Mouse (Mus musculus): ENCODE data around the gene Myof. TPM values are rescaled to one million over a fixed set of nuclear protein-coding genes. Genes with fewer than 3 reads are reported as not detected.

The Myof gene
- polyA plus RNA-seq (2012; rRNA removed) = 4.8 and 4.9 TPM in 2 replicates

- peak within 1 kb of the TSS; percentile 24 for H3K27ac ChIP-seq (ENCODE audit: insufficient read depth, low read depth, low read length)
- WGBS = 1% methylated on average over 28 of the region's 28 CpGs
These were observed at the start of gene Myof for GRCm38 (mm10) chr19:38043281-38043981. Gene Myof (minus strand): TSS chr19:38043577.

GRCm38 (mm10) chr19:38091512-38091985 is 48.2 kb upstream of the Myof start:
- H3K4me3 ChIP-seq (ENCODE audit: low read depth, low read length) = no peak overlapping the region
- peaks cover 3% of the 10 kb centered on the region for H3K4me1 ChIP-seq (ENCODE audit: control insufficient read depth, insufficient read depth, insufficient read length, low read length)
- H3K36me3 ChIP-seq (ENCODE audit: control insufficient read depth, insufficient read depth, low read length) = no peaks in the 10 kb centered on the region
- H3K27me3 ChIP-seq (ENCODE audit: control insufficient read depth, insufficient read depth, low read length) = no peaks in the 10 kb centered on the region
- whole genome bisulfite sequencing = 65% methylated on average over 4 of the region's 4 CpGs
- TF ChIP-seq CTCF (IDR thresholded peaks at IDR 0.05; ENCODE audit: extremely low read depth, insufficient read length, insufficient replicate concordance, low read depth, low read length) = no peak
- TF ChIP-seq POLR2A (IDR thresholded peaks at IDR 0.05; ENCODE audit: low read depth, low read length) = no peak
- H3K27ac ChIP-seq (ENCODE audit: insufficient read depth, low read depth, low read length) = no peak overlapping the region

More at GRCm38 (mm10) chr19:38043281-38043981, at the start of gene Myof:
- no peaks in the 10 kb centered on the region for H3K36me3 ChIP-seq (ENCODE audit: control insufficient read depth, insufficient read depth, low read length)
- H3K4me1 ChIP-seq (ENCODE audit: control insufficient read depth, insufficient read depth, insufficient read length, low read length) = no peaks in the 10 kb centered on the region; the same call in 1 of the 2 replicates
- TF ChIP-seq POLR2A (IDR thresholded peaks at IDR 0.05; ENCODE audit: low read depth, low read length) = no peak
- no peak for TF ChIP-seq CTCF (IDR thresholded peaks at IDR 0.05; ENCODE audit: extremely low read depth, insufficient read length, insufficient replicate concordance, low read depth, low read length)
- peaks cover 7% of the 10 kb centered on the region; the same call in 1 of the 2 replicates for H3K27me3 ChIP-seq (ENCODE audit: control insufficient read depth, insufficient read depth, low read length)
- H3K4me3 ChIP-seq (ENCODE audit: low read depth, low read length) = peak within 1 kb of the TSS; percentile 56

GRCm38 (mm10) chr19:38089358-38089757 is 46.0 kb upstream of the Myof start:
- H3K27me3 ChIP-seq (ENCODE audit: control insufficient read depth, insufficient read depth, low read length) = no peaks in the 10 kb centered on the region
- no peaks in the 10 kb centered on the region for H3K36me3 ChIP-seq (ENCODE audit: control insufficient read depth, insufficient read depth, low read length)
- H3K27ac ChIP-seq (ENCODE audit: insufficient read depth, low read depth, low read length) = no peak overlapping the region
- H3K4me1 ChIP-seq (ENCODE audit: control insufficient read depth, insufficient read depth, insufficient read length, low read length) = peaks cover 3% of the 10 kb centered on the region
- WGBS = 73% methylated on average over 8 of the region's 8 CpGs
- TF ChIP-seq CTCF (IDR thresholded peaks at IDR 0.05; ENCODE audit: extremely low read depth, insufficient read length, insufficient replicate concordance, low read depth, low read length) (no peak), POLR2A (IDR thresholded peaks at IDR 0.05; ENCODE audit: low read depth, low read length) (no peak)
- H3K4me3 ChIP-seq (ENCODE audit: low read depth, low read length) = no peak overlapping the region

- H3K27ac ChIP-seq (ENCODE audit: insufficient read depth, low read depth, low read length) = no peak overlapping the region
- H3K4me1 ChIP-seq (ENCODE audit: control insufficient read depth, insufficient read depth, insufficient read length, low read length) = peaks cover 10% of the 10 kb centered on the region
- no peak overlapping the region for H3K4me3 ChIP-seq (ENCODE audit: low read depth, low read length)
- H3K27me3 ChIP-seq (ENCODE audit: control insufficient read depth, insufficient read depth, low read length) = no peaks in the 10 kb centered on the region
- 47% methylated on average over 11 of the region's 11 CpGs for WGBS
- no peaks in the 10 kb centered on the region for H3K36me3 ChIP-seq (ENCODE audit: control insufficient read depth, insufficient read depth, low read length)
- TF ChIP-seq CTCF (IDR thresholded peaks at IDR 0.05; ENCODE audit: extremely low read depth, insufficient read length, insufficient replicate concordance, low read depth, low read length) (peak; percentile 45; the same call in 1 of the 2 replicates), POLR2A (IDR thresholded peaks at IDR 0.05; ENCODE audit: low read depth, low read length) (no peak)
These were observed 43.7 kb upstream of the Myof start for GRCm38 (mm10) chr19:38086948-38087551.

- WGBS = 94% methylated on average over 4 of the region's 4 CpGs
- H3K4me1 ChIP-seq (ENCODE audit: control insufficient read depth, insufficient read depth, insufficient read length, low read length) = peaks cover 9% of the 10 kb centered on the region; the same call in 1 of the 2 replicates
- TF ChIP-seq POLR2A (IDR thresholded peaks at IDR 0.05; ENCODE audit: low read depth, low read length) (no peak), CTCF (IDR thresholded peaks at IDR 0.05; ENCODE audit: extremely low read depth, insufficient read length, insufficient replicate concordance, low read depth, low read length) (no peak)
- no peaks in the 10 kb centered on the region for H3K36me3 ChIP-seq (ENCODE audit: control insufficient read depth, insufficient read depth, low read length)
- H3K27ac ChIP-seq (ENCODE audit: insufficient read depth, low read depth, low read length) = no peak overlapping the region
- no peak overlapping the region for H3K4me3 ChIP-seq (ENCODE audit: low read depth, low read length)
- no peaks in the 10 kb centered on the region for H3K27me3 ChIP-seq (ENCODE audit: control insufficient read depth, insufficient read depth, low read length)
These were observed 42.5 kb upstream of the Myof start for GRCm38 (mm10) chr19:38085841-38086240.

GRCm38 (mm10) chr19:38082931-38083525 is 39.7 kb upstream of the Myof start:
- H3K4me1 ChIP-seq (ENCODE audit: control insufficient read depth, insufficient read depth, insufficient read length, low read length) = peaks cover 9% of the 10 kb centered on the region; the same call in 1 of the 2 replicates

More at GRCm38 (mm10) chr19:38082931-38083525, 39.7 kb upstream of the Myof start:
- no peak for TF ChIP-seq POLR2A (IDR thresholded peaks at IDR 0.05; ENCODE audit: low read depth, low read length)
- TF ChIP-seq CTCF (IDR thresholded peaks at IDR 0.05; ENCODE audit: extremely low read depth, insufficient read length, insufficient replicate concordance, low read depth, low read length) = no peak
- peak overlapping the region; percentile 49; the same call in 1 of the 2 replicates for H3K27ac ChIP-seq (ENCODE audit: insufficient read depth, low read depth, low read length)
- H3K27me3 ChIP-seq (ENCODE audit: control insufficient read depth, insufficient read depth, low read length) = no peaks in the 10 kb centered on the region
- WGBS = 16% methylated on average over 5 of the region's 5 CpGs
- no peaks in the 10 kb centered on the region for H3K36me3 ChIP-seq (ENCODE audit: control insufficient read depth, insufficient read depth, low read length)
- H3K4me3 ChIP-seq (ENCODE audit: low read depth, low read length) = no peak overlapping the region
